Mouse (Mus musculus) gastrocnemius, postnatal 10 days (tissue): ENCODE measurements around the gene Slc22a12. TPM values are rescaled to one million over a fixed set of nuclear protein-coding genes. Genes with fewer than 3 reads are reported as not detected.

Source experiments
- DNase-seq: peaks from one replicate; pipeline ENCODE4 v3.0.0; 2021; ENCODE audit warnings: mixed read lengths
- total RNA-seq, 2 experiments: library from RNA; stranded (reverse); gene quantifications; 2 replicates each; pipeline ENCODE4 v1.2.3; 2021

The Slc22a12 gene
- total RNA-seq, 2 experiments from 2014 or later: not detected

GRCm38 (mm10) chr19:6515448-6515847 is 27.4 kb downstream of the Slc22a12 start:
- no peak for DNase-seq

DNA sequence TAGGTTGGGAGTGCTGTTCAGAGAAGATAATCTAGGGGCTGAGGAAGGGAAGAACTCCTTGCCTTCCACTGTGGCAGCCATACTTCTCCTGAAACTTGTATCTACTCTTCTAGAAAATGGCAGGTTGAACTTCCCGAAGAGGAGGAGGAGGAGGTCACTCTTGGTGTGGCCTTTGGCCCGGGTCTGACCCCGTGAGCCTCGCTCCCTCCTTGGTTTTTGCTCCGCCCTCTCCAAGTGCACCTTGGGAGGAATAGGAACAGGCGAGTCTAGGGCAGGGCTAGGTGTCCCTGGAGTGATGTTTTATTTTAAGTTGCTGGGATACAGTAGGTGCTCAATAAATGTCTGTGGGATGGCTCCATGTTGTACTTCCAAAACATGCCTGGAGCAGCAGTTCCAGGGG is 27.9 kb downstream of the Slc22a12 start:
- DNase-seq: no peak

DNA sequence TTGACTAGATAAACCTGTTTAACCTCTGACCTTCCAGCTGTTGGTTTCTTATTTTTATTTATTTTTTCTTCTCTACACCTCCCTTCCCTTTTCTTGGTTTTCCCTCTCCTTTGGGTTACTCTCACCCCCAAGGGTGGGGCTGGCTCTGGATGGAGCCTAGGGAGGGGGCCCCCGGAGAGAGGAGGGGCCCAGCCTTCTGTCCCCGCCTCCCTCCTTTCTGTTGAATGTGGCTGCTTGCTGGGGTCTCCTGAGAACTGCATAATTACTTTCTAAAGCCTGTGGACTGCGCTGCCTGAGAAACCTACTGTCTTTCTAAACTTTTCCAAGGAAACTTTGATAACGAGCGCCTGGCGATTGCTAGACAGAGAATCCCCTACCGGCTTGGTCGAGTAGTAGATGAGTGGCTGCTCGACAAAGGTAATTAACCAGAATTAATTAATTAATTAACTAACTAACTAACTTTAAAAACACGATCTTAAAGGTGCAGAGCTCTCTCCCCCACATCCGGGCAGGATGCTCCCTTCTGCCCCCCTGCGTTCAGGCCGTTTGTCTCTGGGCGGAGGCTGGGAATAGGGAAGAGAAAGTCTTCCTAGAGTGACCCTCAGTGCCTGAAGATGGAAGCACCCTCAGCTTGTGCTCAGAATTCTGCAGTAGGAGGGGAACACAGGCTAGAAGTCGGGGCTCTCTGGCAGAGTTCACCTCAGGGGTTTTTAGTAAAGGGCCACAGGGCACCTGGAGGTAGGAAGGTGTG is 29.3 kb downstream of the Slc22a12 start:
- DNase-seq: no peak

DNA sequence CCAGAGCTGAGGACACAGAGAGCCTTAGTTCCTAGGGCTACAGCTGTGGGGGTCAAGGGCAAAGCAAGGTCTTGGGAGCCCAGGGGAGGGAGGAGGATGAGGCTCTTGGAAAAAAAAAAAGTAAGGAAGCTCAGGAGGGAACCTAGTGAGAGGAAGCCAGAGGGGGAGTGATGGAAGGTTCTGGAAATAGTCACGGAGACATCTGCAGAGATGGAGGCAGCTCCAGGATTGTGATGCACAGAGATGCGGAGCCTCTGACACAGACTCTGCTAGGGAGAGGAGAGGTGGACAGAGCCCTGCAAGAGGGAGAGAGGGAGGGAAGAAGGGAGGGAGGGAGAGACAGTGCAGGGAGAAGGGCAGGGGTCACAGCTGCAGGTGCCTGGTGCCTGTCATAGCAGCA is 32.3 kb downstream of the Slc22a12 start:
- DNase-seq: no peak

GRCm38 (mm10) chr19:6509881-6510280 is 33.0 kb downstream of the Slc22a12 start:
- no peak for DNase-seq

- DNase-seq: no peak
These were observed 35.4 kb downstream of the Slc22a12 start for GRCm38 (mm10) chr19:6507393-6507792.

- DNase-seq: no peak
These were observed 38.2 kb downstream of the Slc22a12 start for GRCm38 (mm10) chr19:6504656-6505045.

DNA sequence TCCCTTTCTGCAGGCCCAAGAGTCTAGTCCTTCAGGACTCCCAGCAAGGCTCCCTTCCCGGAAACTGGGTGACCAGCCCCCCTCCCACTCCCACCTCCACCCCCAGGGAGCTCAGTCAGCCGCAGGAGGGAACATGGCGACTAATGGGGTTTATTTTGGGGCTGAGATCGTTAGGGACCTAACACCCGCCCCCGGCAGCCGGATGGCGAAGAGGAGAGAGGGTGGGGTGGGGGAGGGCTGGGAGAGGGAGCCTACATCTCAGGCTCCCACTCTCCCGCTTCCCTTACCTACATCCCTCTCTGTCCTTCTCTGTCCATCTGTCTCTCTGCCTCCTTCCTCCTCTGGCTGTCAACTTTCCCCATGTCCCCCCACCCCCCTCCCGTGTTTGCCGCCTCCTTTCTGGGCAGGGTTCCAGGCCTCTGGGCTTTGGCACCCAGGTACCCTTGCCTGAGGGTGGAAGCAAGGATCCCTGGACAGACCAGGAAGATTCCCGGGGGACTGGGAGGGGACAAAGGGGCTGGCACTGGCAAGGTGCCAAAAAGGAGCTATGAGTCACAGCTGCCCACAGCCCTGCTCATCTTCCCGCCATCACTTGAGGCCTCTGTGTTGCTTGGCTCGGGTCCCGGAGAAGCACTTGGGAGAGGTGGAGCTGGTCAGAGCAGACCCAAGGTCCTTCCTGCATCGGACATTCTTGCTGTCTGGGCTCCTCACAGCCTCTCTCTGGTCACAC is 38.7 kb downstream of the Slc22a12 start:
- DNase-seq: no peak

GRCm38 (mm10) chr19:6502543-6503319 is 40.1 kb downstream of the Slc22a12 start:
- DNase-seq: peak; percentile 66

DNA sequence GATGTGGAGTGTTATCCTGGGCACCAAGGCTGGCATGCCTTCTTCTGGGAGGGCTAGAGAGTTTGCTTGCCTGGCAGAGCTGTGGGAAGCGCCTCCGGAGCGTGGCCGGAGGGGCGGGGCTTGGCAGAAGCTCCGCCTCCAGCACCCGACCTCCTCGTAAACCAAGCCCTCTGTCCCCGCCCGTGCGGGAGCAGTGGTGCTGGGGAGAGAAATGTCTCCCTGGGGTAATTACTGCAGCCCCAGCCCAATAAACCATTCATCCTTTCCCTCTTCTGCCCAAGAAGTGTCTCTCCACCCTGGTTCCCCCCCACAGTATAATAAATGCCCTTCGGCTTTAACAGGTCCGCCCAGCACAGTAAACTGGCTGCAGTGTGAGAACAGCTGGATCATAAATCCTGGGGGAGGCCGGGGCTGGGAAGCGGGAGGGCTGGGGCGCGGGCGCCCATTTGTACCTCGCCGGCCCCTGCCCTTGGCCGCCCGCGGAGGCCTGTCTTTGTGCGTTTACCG is 40.7 kb downstream of the Slc22a12 start:
- peak; percentile 34 for DNase-seq

GRCm38 (mm10) chr19:6500636-6501025 is 42.2 kb downstream of the Slc22a12 start:
- no peak for DNase-seq

GRCm38 (mm10) chr19:6499860-6500635 is 42.8 kb downstream of the Slc22a12 start:
- DNase-seq: no peak

DNA sequence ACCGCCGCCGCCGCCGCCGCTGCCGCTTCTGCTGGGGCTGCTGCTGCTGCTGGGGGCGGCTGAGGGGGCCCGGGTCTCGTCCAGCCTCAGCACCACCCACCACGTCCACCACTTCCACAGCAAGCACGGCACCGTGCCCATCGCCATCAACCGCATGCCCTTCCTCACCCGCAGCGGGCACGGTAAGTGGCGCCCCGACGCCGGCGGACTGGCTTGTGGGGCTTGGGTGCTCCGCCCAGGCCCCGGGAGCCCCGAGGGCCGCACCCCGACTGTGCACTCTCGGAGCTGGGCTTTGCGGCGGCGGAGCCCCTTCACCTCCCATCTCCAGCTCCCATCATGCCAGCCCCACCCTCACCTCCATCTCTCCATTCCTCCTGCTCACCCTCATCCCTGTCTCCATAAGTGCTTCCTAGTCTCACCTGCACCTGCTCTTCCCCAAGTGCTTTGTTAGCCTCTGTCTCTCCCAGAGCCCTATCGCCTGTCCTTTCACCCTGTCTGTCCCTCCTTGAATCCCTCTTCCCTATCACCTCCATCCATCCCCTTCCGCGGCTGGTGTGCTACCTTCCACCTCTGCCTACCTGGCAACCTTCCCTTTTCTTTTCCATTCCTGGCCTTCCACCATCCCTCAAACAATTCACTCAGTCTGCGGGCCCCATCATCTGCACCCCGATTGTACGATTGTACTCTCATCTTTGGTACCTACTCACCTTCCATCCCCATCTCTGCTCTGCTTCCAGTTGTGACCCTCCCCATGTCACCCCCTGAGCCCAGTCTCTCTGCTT is 44.3 kb downstream of the Slc22a12 start:
- no peak for DNase-seq

GRCm38 (mm10) chr19:6497803-6498202 is 45.0 kb downstream of the Slc22a12 start:
- no peak for DNase-seq

- DNase-seq: no peak
These were observed 45.6 kb downstream of the Slc22a12 start for GRCm38 (mm10) chr19:6497150-6497801.

DNA sequence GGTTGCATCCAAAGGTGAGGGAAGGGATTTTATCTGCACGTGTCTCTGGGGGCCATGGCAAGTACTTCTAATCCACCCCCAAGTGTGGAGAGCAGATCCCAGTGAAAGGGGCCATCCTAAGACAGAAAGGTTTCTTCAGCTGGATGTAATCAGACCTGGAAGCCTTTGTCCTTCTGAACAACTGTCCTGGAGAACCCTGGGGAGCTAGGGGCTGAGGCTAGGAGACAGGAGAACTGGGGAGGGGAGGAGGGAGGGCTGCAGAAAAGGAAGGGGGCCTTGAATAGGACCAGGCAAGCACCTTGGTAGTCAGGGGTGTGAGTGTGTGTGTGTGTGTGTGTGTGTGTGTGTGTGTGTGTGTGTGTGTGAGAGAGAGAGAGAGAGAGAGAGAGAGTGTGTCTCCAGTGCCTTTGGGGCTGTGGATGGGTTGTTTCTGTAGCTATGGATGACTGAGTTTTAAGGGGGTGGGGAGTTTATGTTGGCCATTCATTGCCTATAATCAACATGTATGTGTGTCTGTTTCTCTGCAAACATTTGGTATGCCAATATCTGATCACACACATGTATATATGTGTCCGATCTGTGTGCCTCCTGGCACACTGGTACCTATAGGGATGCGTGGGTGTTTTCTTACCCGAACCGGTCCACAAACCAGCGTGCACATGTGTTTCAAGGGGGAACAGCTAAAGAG is 46.2 kb downstream of the Slc22a12 start:
- DNase-seq: no peak

DNA sequence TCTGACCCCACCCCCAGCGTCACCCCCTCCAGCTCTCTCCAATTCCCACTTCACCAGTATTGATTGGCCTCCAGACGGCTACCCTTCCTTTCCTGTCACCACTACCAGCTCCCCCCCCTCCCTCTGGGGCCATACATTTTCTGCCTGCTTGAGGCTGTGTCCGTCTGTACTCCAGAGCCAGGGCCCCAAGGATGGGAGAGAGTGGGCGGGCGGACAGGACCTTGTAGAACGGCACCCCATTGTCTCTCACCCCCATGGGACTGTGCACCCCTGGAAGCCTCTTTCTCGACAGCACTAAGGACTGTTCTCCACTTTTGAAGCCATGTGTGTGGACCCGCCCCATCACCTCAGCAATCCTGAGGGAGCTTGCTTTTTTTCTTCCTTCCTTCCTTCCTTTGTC is 47.1 kb downstream of the Slc22a12 start:
- DNase-seq: no peak

DNA sequence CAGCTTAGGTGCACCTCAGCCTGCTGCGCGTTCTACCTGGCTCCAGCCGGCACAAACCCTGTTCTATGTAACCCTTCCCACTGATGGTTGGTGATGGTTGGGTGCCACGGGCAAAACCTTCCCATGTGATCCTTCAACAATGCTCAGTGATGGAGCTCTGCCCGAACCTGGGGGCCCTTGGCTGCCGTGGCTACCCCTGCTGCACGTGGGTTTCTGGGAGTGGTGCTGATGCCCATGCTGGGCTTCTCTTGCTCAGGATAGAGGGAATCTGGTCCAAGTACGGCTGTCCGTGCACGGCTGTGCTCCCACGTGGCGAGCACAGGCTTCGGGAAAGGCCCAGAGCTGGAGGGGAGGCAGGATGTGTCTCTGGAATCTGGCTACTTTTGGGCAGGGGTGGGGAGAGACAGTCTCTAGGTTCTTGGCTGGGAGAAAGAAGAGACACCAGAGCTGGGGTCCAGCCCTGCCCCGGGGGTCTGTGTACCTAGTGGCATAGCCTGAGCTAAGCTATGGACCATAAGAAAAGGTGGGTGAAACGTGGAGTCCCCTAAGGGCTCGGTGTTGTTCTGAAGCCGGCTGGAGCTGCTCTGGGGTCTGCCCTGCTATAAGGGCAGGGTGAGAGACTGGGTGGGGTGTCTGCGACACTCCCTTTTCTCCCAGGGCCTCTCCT is 48.2 kb downstream of the Slc22a12 start:
- no peak for DNase-seq

- DNase-seq: no peak
These were observed 48.8 kb downstream of the Slc22a12 start for GRCm38 (mm10) chr19:6494032-6494431.
